Mouse (Mus musculus): ENCODE data around the gene Rsph6a.
A peak's percentile ranks its signal among the peaks of the same experiment; 100 is the strongest.

The Rsph6a gene

GRCm38 (mm10) chr7:19078732-19079131, 24.2 kb downstream of the Rsph6a start:
- DNase-seq (ENCODE audit: low spot score in 2 of 2) = no peak

- DNase-seq (ENCODE audit: low spot score in 2 of 2) = no peak
Measured at GRCm38 (mm10) chr7:19080451-19080950, 26.0 kb downstream of the Rsph6a start.

- DNase-seq (ENCODE audit: low spot score in 2 of 2) = no peak
Measured at GRCm38 (mm10) chr7:19082171-19082570, 27.7 kb downstream of the Rsph6a start.

GRCm38 (mm10) chr7:19083096-19083495, 28.6 kb downstream of the Rsph6a start:
- no peak for DNase-seq (ENCODE audit: low spot score in 2 of 2)

GRCm38 (mm10) chr7:19083701-19084100, 29.2 kb downstream of the Rsph6a start, which contains the start of gene Dmpk:
Gene Dmpk, plus strand, starts transcription at chr7:19083849.
- no peak for DNase-seq (ENCODE audit: low spot score in 2 of 2)

- no peak for DNase-seq (ENCODE audit: low spot score in 2 of 2)
Measured at GRCm38 (mm10) chr7:19084277-19084771, 29.8 kb downstream of the Rsph6a start.

- no peak for DNase-seq (ENCODE audit: low spot score in 2 of 2)
Measured at GRCm38 (mm10) chr7:19084921-19085473, 30.5 kb downstream of the Rsph6a start.

GRCm38 (mm10) chr7:19085495-19085894, 31.0 kb downstream of the Rsph6a start:
- no peak for DNase-seq (ENCODE audit: low spot score in 2 of 2)

- DNase-seq (ENCODE audit: low spot score in 2 of 2) = no peak
Measured at GRCm38 (mm10) chr7:19086042-19086441, 31.6 kb downstream of the Rsph6a start.

GRCm38 (mm10) chr7:19086760-19087159, 32.3 kb downstream of the Rsph6a start:
- DNase-seq (ENCODE audit: low spot score in 2 of 2) = no peak

- DNase-seq (ENCODE audit: low spot score in 2 of 2) = no peak
Measured at GRCm38 (mm10) chr7:19088813-19089212, 34.3 kb downstream of the Rsph6a start.

- DNase-seq (ENCODE audit: low spot score in 2 of 2) = no peak
Measured at GRCm38 (mm10) chr7:19091913-19092312, 37.4 kb downstream of the Rsph6a start.

GRCm38 (mm10) chr7:19092381-19093173, 38.1 kb downstream of the Rsph6a start:
- DNase-seq (ENCODE audit: low spot score in 2 of 2) = no peak

- peak in 1 of 2 experiments; percentile 67 for DNase-seq (ENCODE audit: low spot score in 2 of 2)
Measured at GRCm38 (mm10) chr7:19093174-19093521, 38.7 kb downstream of the Rsph6a start.

- peak; percentile 79 to 83 for DNase-seq (ENCODE audit: low spot score in 2 of 2)
Measured at GRCm38 (mm10) chr7:19093537-19094385, 39.3 kb downstream of the Rsph6a start.

- DNase-seq (ENCODE audit: low spot score in 2 of 2) = no peak
Measured at GRCm38 (mm10) chr7:19094471-19094825, 40.0 kb downstream of the Rsph6a start, which contains the start of gene Six5. Gene Six5, plus strand, starts transcription at chr7:19094594.

- DNase-seq (ENCODE audit: low spot score in 2 of 2) = no peak
Measured at GRCm38 (mm10) chr7:19094826-19095750, 40.6 kb downstream of the Rsph6a start.

GRCm38 (mm10) chr7:19095751-19096110, 41.2 kb downstream of the Rsph6a start:
- DNase-seq (ENCODE audit: low spot score in 2 of 2) = no peak

GRCm38 (mm10) chr7:19096421-19096976, 42.0 kb downstream of the Rsph6a start:
- no peak for DNase-seq (ENCODE audit: low spot score in 2 of 2)

- no peak for DNase-seq (ENCODE audit: low spot score in 2 of 2)
Measured at GRCm38 (mm10) chr7:19097217-19097616, 42.7 kb downstream of the Rsph6a start.

GRCm38 (mm10) chr7:19097863-19098262, 43.4 kb downstream of the Rsph6a start:
- no peak for DNase-seq (ENCODE audit: low spot score in 2 of 2)

All from frontal cortex, postnatal 14 days (tissue).